Mouse (Mus musculus): ENCODE results near the gene Olfr525. TPM values are rescaled to one million over a fixed set of nuclear protein-coding genes. Genes with fewer than 3 reads are reported as not detected.

The Olfr525 gene
- not detected in 2 replicates for polyA plus RNA-seq (2015; fragmentation: Nextera tagmentation; extraction: Ambion mirVana)

- Histone ChIP-seq H3K4me1 (no peaks in the 10 kb centered on the region), H3K9me3 (replicated peaks) (no peaks in the 10 kb centered on the region), H3K27me3 (no peaks in the 10 kb centered on the region), H3K4me3 (no peak within 1 kb of the TSS), H3K36me3 (ENCODE audit: poor library complexity, severe bottlenecking) (no peaks in the 10 kb centered on the region), H3K27ac (no peak within 1 kb of the TSS), H3K9ac (no peak within 1 kb of the TSS), H3K4me2 (no peak within 1 kb of the TSS)
- 38% methylated on average over 1 of the region's 1 CpGs for WGBS
- no peak for ATAC-seq
Measured at GRCm38 (mm10) chr7:140320558-140320957, at the start of gene Olfr525. Olfr525 (plus strand) TSS chr7:140320858.

GRCm38 (mm10) chr7:140295746-140296145 is 24.9 kb upstream of the Olfr525 start:
- Histone ChIP-seq H3K9me3 (replicated peaks) (no peaks in the 10 kb centered on the region), H3K9ac (no peak overlapping the region), H3K27me3 (no peaks in the 10 kb centered on the region), H3K36me3 (ENCODE audit: poor library complexity, severe bottlenecking) (no peaks in the 10 kb centered on the region), H3K4me2 (no peak overlapping the region), H3K4me3 (no peak overlapping the region), H3K4me1 (no peaks in the 10 kb centered on the region), H3K27ac (no peak overlapping the region)
- 90% methylated on average over 9 of the region's 9 CpGs for WGBS
- ATAC-seq, result no peak

GRCm38 (mm10) chr7:140296876-140297275 is 23.8 kb upstream of the Olfr525 start:
- no peak overlapping the region for H3K27ac ChIP-seq
- H3K4me3 ChIP-seq, result no peak overlapping the region
- no peaks in the 10 kb centered on the region for H3K4me1 ChIP-seq
- H3K27me3 ChIP-seq, result no peaks in the 10 kb centered on the region
- no peaks in the 10 kb centered on the region for H3K9me3 ChIP-seq (replicated peaks)
- 75% methylated on average over 6 of the region's 6 CpGs for WGBS
- H3K9ac ChIP-seq, result no peak overlapping the region
- no peaks in the 10 kb centered on the region for H3K36me3 ChIP-seq (ENCODE audit: poor library complexity, severe bottlenecking)
- no peak overlapping the region for H3K4me2 ChIP-seq
- no peak for ATAC-seq

- Histone ChIP-seq H3K27me3 (no peaks in the 10 kb centered on the region), H3K36me3 (ENCODE audit: poor library complexity, severe bottlenecking) (no peaks in the 10 kb centered on the region), H3K27ac (no peak overlapping the region), H3K4me1 (no peaks in the 10 kb centered on the region), H3K9ac (no peak overlapping the region), H3K9me3 (replicated peaks) (no peaks in the 10 kb centered on the region), H3K4me2 (no peak overlapping the region), H3K4me3 (no peak overlapping the region)
- ATAC-seq, result no peak
- 94% methylated on average over 3 of the region's 3 CpGs for WGBS
Measured at GRCm38 (mm10) chr7:140299416-140299815, 21.2 kb upstream of the Olfr525 start.

DNA sequence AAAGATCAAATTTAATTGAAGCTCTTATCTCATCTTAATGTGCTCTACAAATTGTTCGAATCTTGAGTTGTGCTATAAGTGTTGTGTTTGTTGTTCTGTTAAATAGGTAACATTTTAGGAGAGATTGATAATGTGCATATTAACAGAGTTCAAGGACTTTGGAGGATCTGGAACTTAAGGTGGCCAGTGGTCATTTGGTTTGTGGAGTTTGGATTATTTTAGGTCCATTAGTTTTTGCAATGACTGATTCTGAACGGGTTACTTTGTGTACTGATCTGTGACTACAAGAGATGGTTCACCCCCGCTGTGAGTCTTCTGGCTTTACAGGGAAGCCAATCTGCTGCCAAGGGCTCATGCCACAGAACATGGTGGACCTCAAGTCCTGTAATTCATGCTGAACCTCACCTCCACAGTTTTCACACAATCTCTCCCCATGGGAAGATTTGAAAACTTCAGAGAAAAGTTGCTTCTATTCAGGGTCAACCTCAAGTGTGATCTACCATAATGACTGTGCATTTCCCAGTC is 735 bp upstream of the Olfr525 start:
- H3K9me3 ChIP-seq (replicated peaks), result no peaks in the 10 kb centered on the region
- no peak for ATAC-seq
- 81% methylated on average over 3 of the region's 3 CpGs for WGBS
- H3K27me3 ChIP-seq, result no peaks in the 10 kb centered on the region
- no peaks in the 10 kb centered on the region for H3K36me3 ChIP-seq (ENCODE audit: poor library complexity, severe bottlenecking)
- H3K4me1 ChIP-seq, result no peaks in the 10 kb centered on the region
- H3K27ac ChIP-seq, result no peak overlapping the region
- H3K4me3 ChIP-seq, result no peak overlapping the region
- H3K4me2 ChIP-seq, result no peak overlapping the region
- H3K9ac ChIP-seq, result no peak overlapping the region

GRCm38 (mm10) chr7:140321135-140321534 is 477 bp downstream of the Olfr525 start:
- no peaks in the 10 kb centered on the region for H3K9me3 ChIP-seq (replicated peaks)
- no peaks in the 10 kb centered on the region for H3K4me1 ChIP-seq
- ATAC-seq, result no peak
- no peaks in the 10 kb centered on the region for H3K36me3 ChIP-seq (ENCODE audit: poor library complexity, severe bottlenecking)
- H3K9ac ChIP-seq, result no peak overlapping the region
- no peaks in the 10 kb centered on the region for H3K27me3 ChIP-seq
- H3K4me3 ChIP-seq, result no peak overlapping the region
- no peak overlapping the region for H3K27ac ChIP-seq
- no peak overlapping the region for H3K4me2 ChIP-seq

- Histone ChIP-seq H3K4me3 (no peak overlapping the region), H3K4me2 (no peak overlapping the region), H3K9me3 (replicated peaks) (no peaks in the 10 kb centered on the region), H3K27ac (no peak overlapping the region), H3K4me1 (no peaks in the 10 kb centered on the region), H3K27me3 (no peaks in the 10 kb centered on the region), H3K36me3 (ENCODE audit: poor library complexity, severe bottlenecking) (no peaks in the 10 kb centered on the region), H3K9ac (no peak overlapping the region)
- 64% methylated on average over 1 of the region's 1 CpGs for WGBS
- ATAC-seq, result no peak
Measured at GRCm38 (mm10) chr7:140329766-140330304, 9.2 kb downstream of the Olfr525 start.

- Histone ChIP-seq H3K4me1 (no peaks in the 10 kb centered on the region), H3K4me3 (no peak within 1 kb of the TSS), H3K4me2 (no peak within 1 kb of the TSS), H3K27me3 (no peaks in the 10 kb centered on the region), H3K9me3 (replicated peaks) (no peaks in the 10 kb centered on the region), H3K9ac (no peak within 1 kb of the TSS), H3K27ac (no peak within 1 kb of the TSS), H3K36me3 (ENCODE audit: poor library complexity, severe bottlenecking) (no peaks in the 10 kb centered on the region)
- WGBS, result 80% methylated on average over 2 of the region's 2 CpGs
- ATAC-seq, result no peak
Measured at GRCm38 (mm10) chr7:140333717-140334116, 13.1 kb downstream of the Olfr525 start, which contains the start of gene Olfr527. Olfr527 (plus strand) TSS chr7:140334017.

- Histone ChIP-seq H3K27me3 (no peaks in the 10 kb centered on the region), H3K4me1 (no peaks in the 10 kb centered on the region), H3K36me3 (ENCODE audit: poor library complexity, severe bottlenecking) (no peaks in the 10 kb centered on the region), H3K27ac (no peak within 1 kb of the TSS), H3K4me3 (no peak within 1 kb of the TSS), H3K9ac (no peak within 1 kb of the TSS), H3K9me3 (replicated peaks) (no peaks in the 10 kb centered on the region), H3K4me2 (no peak within 1 kb of the TSS)
- no peak for ATAC-seq
- WGBS, result 69% methylated on average over 3 of the region's 3 CpGs
Measured at GRCm38 (mm10) chr7:140361571-140361970, 40.9 kb downstream of the Olfr525 start, which contains the start of gene Olfr60. Olfr60 (minus strand) TSS chr7:140361671.

GRCm38 (mm10) chr7:140374300-140374699 is 53.6 kb downstream of the Olfr525 start:
- no peak overlapping the region for H3K4me2 ChIP-seq
- no peak for ATAC-seq
- WGBS, result 82% methylated on average over 4 of the region's 4 CpGs
- no peak overlapping the region for H3K9ac ChIP-seq
- no peaks in the 10 kb centered on the region for H3K4me1 ChIP-seq
- H3K36me3 ChIP-seq (ENCODE audit: poor library complexity, severe bottlenecking), result no peaks in the 10 kb centered on the region
- no peaks in the 10 kb centered on the region for H3K9me3 ChIP-seq (replicated peaks)
- no peak overlapping the region for H3K4me3 ChIP-seq
- H3K27me3 ChIP-seq, result no peaks in the 10 kb centered on the region
- H3K27ac ChIP-seq, result no peak overlapping the region

DNA sequence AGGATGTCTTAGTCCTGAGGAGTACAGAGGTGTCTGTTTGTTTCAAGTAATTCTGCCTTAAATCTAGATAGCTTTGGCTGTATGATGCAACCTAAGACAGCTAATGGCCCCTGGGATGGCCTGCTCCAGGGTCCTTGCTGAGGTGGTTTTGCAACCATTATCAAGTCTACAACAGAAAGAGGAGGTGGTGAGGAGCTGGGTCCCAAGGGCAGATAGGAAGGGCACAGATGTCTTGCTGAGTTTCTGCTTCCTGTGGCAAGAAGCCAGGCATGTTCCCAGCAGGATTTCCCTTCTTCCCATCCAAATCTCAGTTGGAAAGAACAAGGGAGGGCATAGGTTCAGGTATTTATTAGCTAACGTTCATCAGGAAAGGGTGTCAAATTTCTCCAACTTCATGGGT is 55.6 kb downstream of the Olfr525 start, which contains the start of gene Olfr530:
TSS of gene Olfr530 (minus strand) at position 101 of the 400 bp plus-strand sequence.
- 57% methylated on average over 1 of the region's 1 CpGs for WGBS
- Histone ChIP-seq H3K9ac (no peak within 1 kb of the TSS), H3K4me1 (no peaks in the 10 kb centered on the region), H3K4me3 (no peak within 1 kb of the TSS), H3K9me3 (replicated peaks) (no peaks in the 10 kb centered on the region), H3K27me3 (no peaks in the 10 kb centered on the region), H3K36me3 (ENCODE audit: poor library complexity, severe bottlenecking) (no peaks in the 10 kb centered on the region), H3K4me2 (no peak within 1 kb of the TSS), H3K27ac (no peak within 1 kb of the TSS)
- no peak for ATAC-seq

DNA sequence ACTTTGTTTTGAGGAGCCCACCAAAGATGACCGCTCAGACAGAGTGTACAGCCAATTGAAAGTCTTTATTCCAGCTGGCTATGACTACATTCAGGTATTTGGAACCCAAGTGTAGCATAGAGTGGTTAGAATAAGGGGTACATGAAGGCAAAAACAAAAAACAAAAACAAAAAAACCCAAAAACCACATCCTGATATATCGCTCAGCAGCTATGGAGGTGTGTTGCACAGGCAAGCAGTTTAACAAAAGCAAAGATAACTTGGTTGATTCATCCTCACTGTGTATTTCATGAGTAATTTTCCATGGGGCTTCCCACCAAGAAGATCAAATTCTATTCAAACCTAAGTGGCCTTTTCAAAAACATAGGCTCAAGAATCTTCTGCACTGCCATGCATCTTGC is 56.3 kb downstream of the Olfr525 start:
- no peak for ATAC-seq
- Histone ChIP-seq H3K4me1 (no peaks in the 10 kb centered on the region), H3K9ac (no peak overlapping the region), H3K4me3 (no peak overlapping the region), H3K27me3 (no peaks in the 10 kb centered on the region), H3K4me2 (no peak overlapping the region), H3K36me3 (ENCODE audit: poor library complexity, severe bottlenecking) (no peaks in the 10 kb centered on the region), H3K27ac (no peak overlapping the region), H3K9me3 (replicated peaks) (no peaks in the 10 kb centered on the region)
- WGBS, result 92% methylated on average over 2 of the region's 2 CpGs
